Mouse (Mus musculus): ENCODE results near the gene Trove2. TPM values are rescaled to one million over a fixed set of nuclear protein-coding genes. Genes with fewer than 3 reads are reported as not detected.

The Trove2 gene
- polyA plus RNA-seq (2012; rRNA removed): 2.1 and 2.8 TPM in 2 replicates

DNA sequence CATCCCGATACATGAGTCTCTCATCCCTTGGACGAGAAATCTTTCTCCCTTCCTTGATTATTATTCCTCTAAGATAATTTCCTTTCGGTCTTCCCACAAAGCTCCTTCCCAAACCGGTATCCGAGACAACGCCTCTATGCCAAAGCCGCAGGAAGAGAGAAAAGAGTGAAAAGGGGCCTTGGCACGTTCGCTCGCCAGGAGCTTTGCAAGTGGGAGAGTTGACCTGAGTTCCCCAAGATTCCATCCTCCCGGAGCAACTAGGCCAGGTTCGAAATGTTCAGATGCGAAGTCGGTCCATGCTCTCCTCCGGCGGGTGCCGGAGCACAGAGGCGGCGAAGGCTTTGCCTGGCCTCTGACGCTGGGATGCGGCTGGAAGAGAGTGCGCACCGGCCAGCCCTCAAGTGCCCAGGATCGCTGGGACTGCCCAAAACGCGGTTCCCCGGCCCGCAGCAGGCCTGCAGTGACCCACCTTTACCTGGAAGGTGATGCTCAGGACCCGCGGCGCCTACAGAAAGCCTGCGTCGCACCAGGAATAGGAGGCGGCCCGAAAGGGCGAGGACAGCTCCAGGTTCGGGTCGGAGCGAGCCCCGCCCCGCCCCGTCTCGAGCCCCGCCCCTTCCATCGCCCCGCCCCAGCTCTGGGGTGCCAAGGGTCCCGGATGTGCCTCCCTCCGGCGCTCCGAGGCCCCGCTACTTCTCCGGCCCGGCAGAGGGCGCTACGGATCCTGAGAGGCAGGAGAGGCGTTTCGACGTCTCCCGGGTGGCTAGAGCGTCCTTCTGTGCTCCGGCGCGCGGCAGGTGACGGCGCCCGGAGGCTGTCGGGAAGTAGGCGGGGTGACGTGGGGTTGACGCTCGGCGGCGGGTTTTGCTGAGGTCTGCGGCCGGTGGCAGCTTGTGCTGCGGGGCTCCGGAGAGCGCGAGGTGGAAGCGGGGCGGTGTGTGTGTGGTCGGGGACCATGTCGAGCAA lies at the start of gene Trove2, which contains the start of gene Uchl5:
Trove2 (minus strand) TSS at position 623 of the 966 bp plus-strand sequence.
Uchl5 (plus strand) TSS at position 827 of the 966 bp plus-strand sequence.
- DNase-seq (ENCODE audit: low read depth): no peak

DNA sequence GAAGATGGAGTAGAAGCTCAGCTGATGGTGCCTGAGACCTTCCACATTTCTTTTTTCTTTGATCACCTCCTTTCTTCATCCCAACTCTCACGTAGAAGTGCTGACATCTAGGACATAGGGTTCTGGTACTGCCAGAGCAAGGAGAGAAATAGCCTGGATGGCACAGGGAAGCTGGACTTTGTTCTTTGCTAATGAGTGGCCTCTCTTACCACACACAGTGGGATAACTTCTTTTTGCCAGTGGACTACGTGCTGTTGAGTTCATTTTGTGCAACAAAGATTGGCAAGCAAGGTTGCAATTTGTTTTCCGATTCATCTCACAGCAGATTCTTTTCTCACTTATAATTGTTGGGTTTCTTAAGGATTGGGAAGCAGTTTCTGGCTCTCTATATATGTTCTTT lies 45.8 kb upstream of the Trove2 start:
- DNase-seq (ENCODE audit: low read depth): no peak

DNA sequence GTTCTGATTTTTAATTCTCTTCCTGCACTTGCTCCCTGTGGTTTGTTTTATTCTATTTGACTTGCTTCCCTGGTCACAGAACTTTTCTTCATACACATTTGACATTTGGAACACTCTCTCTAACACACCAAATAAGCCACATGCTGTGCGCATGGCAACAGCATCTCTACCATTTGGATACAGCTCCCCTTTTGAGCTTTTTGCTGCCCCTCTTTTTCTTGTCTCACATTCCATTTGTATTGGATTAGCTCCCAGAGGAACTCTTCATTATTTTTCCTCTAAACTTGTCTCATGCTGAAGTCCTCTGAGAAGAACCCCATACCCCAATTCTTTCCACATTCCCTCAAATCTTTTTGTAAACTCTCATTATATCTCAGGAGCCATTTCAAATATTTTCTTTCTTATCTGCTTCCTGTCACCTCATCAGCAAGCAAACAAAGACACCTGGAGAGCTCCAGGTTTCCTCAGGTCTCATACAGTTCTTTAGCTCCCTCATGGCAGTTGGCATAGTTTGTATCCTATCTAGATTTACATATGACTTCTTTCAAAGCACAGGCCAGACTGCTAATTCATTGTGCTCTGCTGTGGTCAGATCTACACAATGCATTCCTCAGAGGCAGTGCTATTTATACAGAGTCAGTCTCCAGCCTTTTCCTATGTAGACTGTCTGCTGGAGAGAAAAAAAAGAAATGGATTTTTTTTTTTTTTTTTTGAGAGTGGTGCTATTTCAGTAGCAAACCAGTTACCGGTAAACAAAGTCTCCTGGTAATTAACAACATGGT lies 43.4 kb upstream of the Trove2 start:
- DNase-seq (ENCODE audit: low read depth): no peak

DNA sequence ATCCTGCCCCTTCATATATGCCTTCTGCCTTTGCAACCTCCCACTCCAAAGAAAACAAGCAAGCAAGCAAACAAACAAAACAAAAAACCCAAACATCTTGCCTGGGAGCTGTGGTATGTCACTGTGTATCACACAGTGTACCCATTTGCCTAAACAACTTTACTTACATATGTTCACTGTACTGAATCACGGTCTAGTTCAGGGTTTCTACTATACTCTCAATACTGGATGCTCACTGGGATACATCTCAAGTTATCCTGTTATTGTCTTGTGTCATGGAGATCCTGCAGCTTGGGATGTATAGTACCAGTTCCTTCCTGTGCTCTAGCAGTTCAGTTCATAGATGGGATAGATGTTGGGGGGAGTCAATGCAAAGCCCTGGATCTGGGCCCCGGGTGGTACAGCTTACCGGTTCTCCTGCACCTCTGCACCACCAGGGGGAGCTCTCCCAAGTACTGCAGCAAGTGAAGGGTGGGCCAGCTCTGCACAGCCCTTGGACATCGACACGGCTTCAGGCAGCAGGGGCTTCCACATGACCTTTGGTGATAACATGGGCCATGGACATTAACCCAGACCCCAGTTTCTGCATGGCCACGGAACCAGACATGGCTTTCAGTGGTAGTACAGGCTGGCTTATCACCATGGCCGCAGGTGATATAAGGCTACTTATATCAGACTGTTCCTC lies 37.0 kb upstream of the Trove2 start:
- no peak for DNase-seq (ENCODE audit: low read depth)

DNA sequence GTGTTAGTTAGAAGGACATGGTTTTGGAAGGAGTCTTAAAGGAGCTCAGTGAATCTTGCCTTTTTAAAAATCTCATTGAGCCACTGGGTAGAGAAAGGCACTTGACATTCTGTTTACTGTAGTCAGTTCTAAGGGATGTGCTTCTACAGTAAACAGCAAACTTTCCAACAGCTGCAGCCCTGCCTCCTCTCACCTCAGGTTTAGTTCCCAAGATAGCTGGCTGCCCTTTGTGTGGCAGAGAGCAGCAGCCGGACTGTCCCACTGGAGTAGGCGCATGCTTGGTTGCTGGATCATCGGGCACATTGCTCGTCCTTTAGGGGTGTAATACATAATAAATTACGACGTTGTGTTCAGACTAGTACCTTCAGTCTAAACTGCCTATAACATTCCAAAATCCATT lies 32.2 kb upstream of the Trove2 start:
- no peak for DNase-seq (ENCODE audit: low read depth)

DNA sequence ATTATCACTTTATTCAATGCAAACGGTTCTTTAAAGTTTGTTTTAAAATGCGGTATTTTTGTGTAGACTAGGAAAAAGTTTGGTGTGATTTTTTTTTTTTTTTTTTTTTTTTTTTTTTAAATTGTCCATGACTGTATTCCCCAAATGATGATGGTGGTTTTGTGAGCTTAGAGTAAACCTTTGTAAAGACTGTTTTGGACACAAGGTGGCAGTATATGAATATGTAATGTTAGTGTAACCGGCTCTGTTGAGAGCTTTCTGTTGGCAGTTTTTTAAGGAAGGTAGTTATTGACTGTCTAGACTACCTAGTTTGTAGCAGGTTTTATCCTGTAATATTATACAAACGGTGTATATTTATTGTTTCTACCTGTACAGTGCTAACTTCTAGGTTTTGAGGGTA lies 26.7 kb upstream of the Trove2 start:
- no peak for DNase-seq (ENCODE audit: low read depth)

DNA sequence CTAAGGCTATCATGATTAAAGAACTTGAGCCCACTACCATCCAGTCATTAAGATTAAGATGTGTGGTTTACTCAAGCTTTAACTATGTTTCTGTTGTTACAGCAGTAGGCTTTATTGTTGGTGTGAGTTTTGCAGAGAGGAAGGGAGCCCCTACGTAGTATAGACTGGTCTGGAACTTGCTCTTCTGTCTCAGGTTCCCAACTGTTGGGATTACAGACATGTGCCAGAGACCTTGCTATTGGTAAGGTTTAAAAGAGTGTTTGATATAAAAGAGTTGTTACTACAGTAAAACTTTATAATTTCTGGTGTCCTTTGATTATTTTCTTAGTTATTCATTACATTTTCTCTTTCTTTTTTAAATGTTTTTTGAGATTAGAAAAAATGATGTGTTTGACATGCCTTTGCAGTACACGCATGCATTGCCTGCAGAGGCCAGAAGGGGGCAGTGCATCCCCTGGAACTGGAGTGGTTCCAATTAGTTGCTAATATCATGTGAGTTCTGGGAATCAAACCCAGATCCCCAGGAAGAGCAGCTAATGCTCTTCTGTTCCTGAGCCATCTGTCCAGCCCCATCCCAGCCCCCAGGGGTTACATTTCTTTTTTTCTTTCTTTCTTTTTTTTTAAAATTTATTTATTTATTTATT lies 11.8 kb upstream of the Trove2 start:
- DNase-seq (ENCODE audit: low read depth): no peak

DNA sequence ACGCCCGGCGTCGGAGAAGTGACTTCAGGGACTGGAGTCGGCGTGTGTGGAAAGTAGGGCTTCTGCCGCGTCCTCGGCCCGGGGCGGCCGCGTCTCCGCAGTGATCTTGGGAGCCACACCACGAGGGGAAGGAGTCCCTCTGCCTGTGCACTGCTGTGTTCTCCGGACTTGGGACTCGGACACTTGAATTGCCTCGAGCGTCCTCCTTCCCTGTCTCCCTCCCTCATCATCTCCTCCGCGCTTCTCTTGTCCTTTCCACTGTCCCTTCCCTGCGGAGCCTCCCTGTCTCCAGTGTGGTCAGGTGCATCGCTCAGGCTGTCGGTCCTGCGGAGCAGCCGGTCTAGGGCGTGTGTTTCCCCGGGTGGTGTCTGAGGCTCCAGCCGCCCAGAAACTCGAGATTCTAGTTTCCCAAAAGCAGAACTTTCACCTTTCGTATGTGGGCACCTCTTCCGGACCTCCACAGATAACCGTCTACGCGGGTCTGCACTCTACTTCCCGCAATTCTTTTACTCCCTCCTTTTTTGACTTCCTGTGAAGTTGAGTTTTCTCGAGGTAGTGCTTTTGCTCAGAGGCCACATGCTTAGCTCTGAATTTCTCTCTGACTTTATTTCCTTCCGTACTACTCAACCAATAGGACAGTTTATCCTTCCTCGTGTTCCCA lies 820 bp upstream of the Trove2 start:
- no peak for DNase-seq (ENCODE audit: low read depth)

DNA sequence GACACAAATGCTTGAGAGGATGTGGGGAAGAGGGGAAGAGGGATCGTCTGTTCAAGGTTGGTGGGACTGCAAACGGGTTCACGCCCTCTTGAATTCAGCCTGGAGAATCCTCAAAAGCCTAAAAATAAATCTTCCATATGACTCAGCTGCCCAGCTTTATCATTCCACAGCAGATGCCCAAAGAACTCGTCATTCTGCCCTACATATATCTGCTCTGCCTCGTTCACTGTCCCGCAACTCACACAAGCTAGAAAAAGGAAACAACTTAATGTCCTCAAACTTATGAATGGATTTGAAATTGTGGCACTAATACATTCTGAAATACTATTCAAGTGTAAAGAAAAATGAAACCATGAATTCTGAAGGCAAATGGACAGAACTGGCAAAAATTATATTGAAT lies 3.0 kb downstream of the Trove2 start:
- DNase-seq (ENCODE audit: low read depth): no peak

DNA sequence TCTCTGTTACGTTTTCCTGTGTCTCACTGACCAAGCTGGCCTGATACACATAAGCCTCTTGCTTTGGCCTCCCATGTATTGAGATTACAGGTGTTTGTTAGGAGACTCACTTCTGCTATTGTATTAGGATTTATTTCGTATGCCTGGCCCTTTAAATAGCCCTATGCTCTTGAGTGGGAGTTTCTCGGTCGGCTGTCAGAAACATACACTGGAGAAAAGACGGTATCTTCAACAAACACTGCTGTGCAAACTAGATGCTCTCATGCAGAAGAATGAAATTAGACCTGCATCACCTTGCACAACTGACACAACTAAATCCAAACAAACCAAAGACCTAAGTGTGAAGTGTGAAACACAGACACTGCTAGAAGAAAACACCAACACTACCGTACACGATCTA lies 3.8 kb downstream of the Trove2 start:
- DNase-seq (ENCODE audit: low read depth): no peak

DNA sequence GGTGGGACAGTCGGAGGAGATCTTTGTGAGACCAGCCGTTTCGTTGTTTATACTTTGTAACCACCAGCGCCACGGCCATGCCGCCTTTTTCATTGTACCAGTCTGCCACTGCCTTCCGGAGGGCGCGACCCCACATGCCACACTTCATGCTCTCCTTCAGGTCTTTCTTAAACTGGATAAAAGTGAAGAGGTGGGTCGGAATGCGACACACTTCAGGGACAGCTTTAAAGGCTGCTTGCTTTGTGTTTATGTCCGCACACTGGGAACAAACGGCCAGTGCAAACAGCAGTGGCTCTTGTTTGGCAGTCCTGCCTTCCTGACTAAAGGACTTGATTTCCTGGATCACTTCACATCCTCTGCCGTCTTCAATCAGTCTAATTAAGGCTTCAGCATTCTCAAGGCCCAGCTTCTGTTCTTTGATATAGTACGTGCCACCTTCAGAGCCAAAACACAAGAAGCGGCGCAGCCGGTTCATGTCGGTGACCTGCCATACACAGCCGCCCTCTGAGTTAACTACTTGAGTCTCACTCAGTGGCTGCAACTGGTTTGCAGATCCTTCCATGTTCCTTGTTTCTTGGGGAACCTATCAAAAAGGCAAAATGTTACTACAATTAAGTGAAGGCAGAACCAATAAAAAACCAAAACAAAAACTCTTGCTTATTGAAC lies 6.3 kb downstream of the Trove2 start:
- no peak for DNase-seq (ENCODE audit: low read depth)

DNA sequence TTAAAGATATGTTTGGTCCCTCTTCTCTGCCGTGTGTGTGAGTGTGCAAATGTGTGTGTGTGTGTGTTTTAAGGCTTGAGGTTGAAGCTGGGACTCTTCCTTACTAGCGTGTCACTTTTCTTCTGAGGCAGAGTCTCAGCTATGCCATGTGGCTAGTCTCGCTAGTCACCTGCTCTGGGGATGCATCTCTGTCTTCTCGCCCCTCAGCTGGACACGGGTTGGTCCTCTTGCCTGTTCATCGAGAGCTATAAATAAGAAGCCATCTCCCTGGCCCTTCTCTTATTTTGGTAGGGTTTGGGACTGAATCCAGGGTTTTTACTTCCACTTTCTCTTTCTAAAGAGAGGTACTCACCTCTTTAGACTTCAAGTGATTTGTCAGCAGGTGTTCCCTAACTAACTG lies 10.6 kb downstream of the Trove2 start:
- DNase-seq (ENCODE audit: low read depth): no peak

DNA sequence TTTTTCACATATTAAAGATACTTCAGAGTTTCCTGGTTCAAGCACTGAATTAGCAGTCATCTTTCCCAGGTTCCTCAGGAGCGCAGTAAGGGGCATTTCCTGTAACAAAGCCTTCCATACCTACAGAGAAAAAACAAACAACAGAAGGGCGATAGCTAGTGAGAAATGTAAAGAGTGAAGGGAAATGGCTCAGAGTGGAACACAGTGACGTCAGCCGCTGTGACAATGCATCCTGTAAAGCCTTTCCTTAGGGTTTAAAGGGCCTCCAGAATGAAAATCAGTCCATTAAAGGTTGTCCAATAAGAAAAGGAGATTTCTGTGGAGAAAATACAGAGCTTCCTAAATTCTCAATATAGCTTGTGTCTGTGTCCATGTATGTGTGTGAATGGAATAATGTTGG lies 11.1 kb downstream of the Trove2 start:
- DNase-seq (ENCODE audit: low read depth): no peak

DNA sequence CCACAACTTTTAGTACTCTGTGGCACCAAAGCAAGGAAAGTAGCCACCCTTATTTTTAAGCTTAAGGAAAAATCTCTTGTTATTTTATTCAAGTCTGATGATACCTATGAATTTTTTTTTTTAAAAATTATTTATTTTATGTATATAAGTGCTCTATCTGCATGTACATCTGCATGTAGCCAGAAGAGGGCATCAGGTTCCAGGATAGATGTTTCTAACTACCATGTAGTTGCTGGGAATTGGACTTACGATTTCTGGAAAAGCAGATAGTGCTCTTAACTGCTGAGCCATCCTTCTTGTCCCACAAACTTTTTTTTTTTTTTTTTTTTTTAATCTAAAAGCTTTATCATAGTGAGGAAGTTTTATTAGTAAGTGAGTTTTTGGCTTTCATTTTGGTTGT lies 12.4 kb downstream of the Trove2 start:
- no peak for DNase-seq (ENCODE audit: low read depth)

DNA sequence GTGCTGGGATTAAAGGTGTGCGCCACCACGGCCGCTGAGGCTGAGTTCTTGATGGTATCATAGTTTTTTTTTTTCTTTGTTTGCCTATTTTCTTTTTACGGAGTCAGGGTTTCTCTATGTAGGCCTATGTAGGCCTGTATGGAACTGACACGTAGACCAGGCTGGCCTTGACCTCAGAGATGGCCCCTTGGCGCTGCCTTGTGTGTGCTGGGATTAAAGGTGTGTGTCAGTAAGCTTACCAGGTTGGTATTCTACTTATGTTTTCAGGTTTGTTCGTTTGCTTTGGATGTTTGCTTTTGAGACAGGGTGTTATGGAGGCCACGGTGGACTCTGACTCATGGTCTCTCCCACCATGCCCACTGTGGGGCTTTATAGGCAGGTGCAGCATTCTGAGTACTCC lies 14.7 kb downstream of the Trove2 start:
- no peak for DNase-seq (ENCODE audit: low read depth)

DNA sequence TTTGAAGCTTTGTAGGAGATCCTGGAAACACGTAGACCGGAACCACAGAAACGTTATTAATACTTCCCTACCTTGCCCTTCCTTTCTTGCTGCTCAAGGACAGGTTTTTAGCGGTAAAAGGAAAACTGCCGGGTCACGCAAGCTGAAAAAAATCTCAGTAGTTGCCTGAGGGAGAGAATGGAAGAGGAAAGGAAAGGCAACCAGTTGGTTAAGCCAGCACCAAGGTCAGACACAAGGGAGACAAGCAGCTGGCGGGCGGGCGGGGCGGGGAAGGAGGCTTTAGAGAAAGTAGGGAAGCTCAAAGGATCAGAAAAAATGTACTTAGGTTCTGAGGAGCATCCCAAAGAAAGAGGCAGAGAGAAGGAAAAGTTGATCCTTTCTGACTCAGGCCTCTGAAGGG lies 31.0 kb downstream of the Trove2 start:
- no peak for DNase-seq (ENCODE audit: low read depth)

DNA sequence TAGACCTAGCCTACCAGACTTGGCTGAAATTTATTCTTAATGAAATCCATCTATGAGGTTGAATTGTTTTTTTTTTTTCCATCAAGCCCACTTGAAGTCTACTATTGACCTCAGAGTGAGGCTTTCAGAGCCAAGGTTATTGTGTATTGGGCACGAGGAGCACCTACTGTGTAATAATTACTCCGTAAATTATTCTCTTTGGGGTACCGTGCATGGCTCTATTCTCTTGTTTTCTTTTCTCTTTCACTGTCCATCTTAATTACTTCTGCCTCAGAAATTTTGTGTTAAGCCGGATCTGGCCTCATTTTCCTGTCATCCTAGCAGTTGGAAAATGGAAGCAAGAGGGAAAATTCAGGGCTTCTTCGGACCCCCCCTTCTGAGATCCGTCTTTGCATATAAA lies 34.7 kb downstream of the Trove2 start:
- no peak for DNase-seq (ENCODE audit: low read depth)

DNA sequence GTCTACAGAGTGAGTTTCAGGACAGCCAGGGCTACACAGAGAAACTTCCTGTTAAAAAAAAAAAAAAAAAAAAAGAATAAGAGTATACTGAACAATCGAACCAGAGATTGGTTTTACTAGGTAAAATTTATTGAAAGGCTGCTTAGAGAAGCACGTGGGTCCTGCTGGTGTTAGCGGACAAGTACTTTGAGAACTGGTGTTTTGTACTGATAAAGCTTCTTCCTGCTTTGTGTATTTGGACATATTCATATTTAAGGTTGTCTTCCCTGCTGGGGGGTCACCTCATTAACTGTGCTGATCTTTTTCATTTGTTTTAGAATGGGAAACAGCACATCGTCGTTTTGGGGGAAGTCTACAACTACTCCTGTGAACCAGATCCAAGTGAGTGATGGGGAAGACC lies 35.5 kb downstream of the Trove2 start:
- DNase-seq (ENCODE audit: low read depth): no peak

DNA sequence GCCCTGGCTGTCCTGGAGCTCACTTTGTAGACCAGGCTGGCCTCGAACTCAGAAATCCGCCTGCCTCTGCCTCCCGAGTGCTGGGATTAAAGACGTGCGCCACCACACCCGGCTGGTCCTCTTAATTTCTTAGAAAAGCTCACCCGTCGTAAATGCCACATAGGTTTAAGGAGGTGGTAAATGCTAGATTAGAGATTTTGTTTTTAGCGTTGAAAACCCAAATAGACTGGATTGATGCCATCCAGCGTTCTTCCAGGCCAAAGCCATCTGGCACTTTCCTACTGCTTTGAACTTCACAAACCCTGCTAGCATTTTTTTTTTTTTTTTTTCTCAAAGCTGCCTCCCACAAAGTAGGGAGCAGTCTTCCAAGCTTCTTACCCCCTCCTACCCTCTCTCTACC lies 36.3 kb downstream of the Trove2 start:
- no peak for DNase-seq (ENCODE audit: low read depth)

All from gonadal fat pad, adult 2 months (tissue).